9 mouse cellular contexts compared by ENCODE assay signal in the genomic region with DNA sequence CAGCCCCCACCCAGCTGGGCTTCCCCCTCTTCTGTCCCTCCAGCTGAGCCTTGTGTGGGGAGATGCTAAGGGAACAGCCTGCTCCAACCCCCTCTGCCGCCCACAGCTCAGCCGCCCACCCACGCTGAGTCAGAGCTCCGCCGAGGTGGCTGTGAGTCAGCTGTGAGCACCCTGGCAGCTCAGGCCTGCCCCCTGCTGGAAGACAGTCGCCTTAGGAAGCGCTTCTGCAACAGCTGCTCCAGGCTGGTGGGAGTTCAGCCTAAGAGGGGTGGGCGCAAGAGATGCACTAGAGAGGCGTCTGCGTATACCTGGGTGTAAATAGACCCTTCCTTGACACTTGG. TPM values are rescaled to one million over a fixed set of nuclear protein-coding genes. Genes with fewer than 3 reads are reported as not detected.
A peak's percentile ranks its signal among the peaks of the same experiment; 100 is the strongest.
DNase-seq lines count a peak whose midpoint lies in the region; ATAC-seq and TF ChIP-seq lines count a peak whose summit lies in the region.
"Had no signal": no experiment of that assay in that cellular context is flagged by ENCODE, and none has a peak within 500 bp of the region (broad histone marks: within the 10 kb centered on the region; RNA-seq: fewer than 3 reads in every experiment).

No protein-coding gene starts in this region.

- H3K9me3 ChIP-seq in heart, embryonic 13.5 days = no peaks in the 10 kb centered on the region
- H3K9me3 ChIP-seq in kidney, postnatal 0 days (replicated peaks; ENCODE audit: low read length) = no peaks in the 10 kb centered on the region
- no peaks in the 10 kb centered on the region for H3K9me3 ChIP-seq in liver, embryonic 13.5 days (replicated peaks)
- H3K9me3 ChIP-seq in neural tube, embryonic 11.5 days (ENCODE audit: control insufficient read depth, low read length) = no peaks in the 10 kb centered on the region
- no peaks in the 10 kb centered on the region for H3K9me3 ChIP-seq in stomach, embryonic 16.5 days (replicated peaks; ENCODE audit: control insufficient read depth, low read length)

- peaks cover 4% of the 10 kb centered on the region for H3K79me3 ChIP-seq in C2C12 (ENCODE audit: low read depth)

- no peak overlapping the region for H3ac ChIP-seq in C2C12 (ENCODE audit: control insufficient read depth, insufficient read length, low read depth)

- peaks cover 36% of the 10 kb centered on the region for H3K4me1 ChIP-seq in bone marrow macrophage, adult 2 months (ENCODE audit: control insufficient read depth, insufficient read depth, low read length)
- peaks cover 37% of the 10 kb centered on the region for H3K4me1 ChIP-seq in heart, embryonic 13.5 days
- peaks cover 20% of the 10 kb centered on the region for H3K4me1 ChIP-seq in kidney, postnatal 0 days (replicated peaks; ENCODE audit: insufficient read depth, low read length)
- H3K4me1 ChIP-seq in liver, embryonic 13.5 days (replicated peaks) = peaks cover 7% of the 10 kb centered on the region
- H3K4me1 ChIP-seq in neural tube, embryonic 11.5 days (ENCODE audit: control insufficient read depth, insufficient read depth, low read length) = peaks cover 15% of the 10 kb centered on the region; the same call in 1 of the 2 replicates
- peaks cover 32% of the 10 kb centered on the region for H3K4me1 ChIP-seq in stomach, embryonic 16.5 days (ENCODE audit: control insufficient read depth, insufficient read depth, low read length)

- peak overlapping the region; percentile 56; the same call in 1 of the 2 replicates for H3K9ac ChIP-seq in heart, embryonic 13.5 days
- H3K9ac ChIP-seq in kidney, postnatal 0 days (ENCODE audit: low read depth, low read length) = no peak overlapping the region
- peak overlapping the region; percentile 29; the same call in 1 of the 2 replicates for H3K9ac ChIP-seq in liver, embryonic 13.5 days
- H3K9ac ChIP-seq in neural tube, embryonic 11.5 days (ENCODE audit: low read length) = no peak overlapping the region; the same call in 1 of the 2 replicates
- H3K9ac ChIP-seq in stomach, embryonic 16.5 days (ENCODE audit: low read length) = peak overlapping the region; percentile 38; the same call in 1 of the 2 replicates

- H3K4me3 ChIP-seq in C2C12 (ENCODE audit: insufficient read depth, poor library complexity, severe bottlenecking) = no peak overlapping the region
- H3K4me3 ChIP-seq in bone marrow macrophage, adult 2 months (ENCODE audit: insufficient read depth, low read length) = peak overlapping the region; percentile 21; the same call in 1 of the 2 replicates
- no peak overlapping the region for H3K4me3 ChIP-seq in heart, embryonic 13.5 days
- no peak overlapping the region for H3K4me3 ChIP-seq in kidney, postnatal 0 days (replicated peaks; ENCODE audit: low read depth, low read length)
- H3K4me3 ChIP-seq in liver, embryonic 13.5 days (replicated peaks) = no peak overlapping the region
- H3K4me3 ChIP-seq in neural tube, embryonic 11.5 days (ENCODE audit: low read depth, low read length) = no peak overlapping the region
- H3K4me3 ChIP-seq in stomach, embryonic 16.5 days (replicated peaks; ENCODE audit: low read length) = no peak overlapping the region
- H3K4me3 ChIP-seq: erythroblast, embryonic 14.5 days had no signal

- TF ChIP-seq CTCF in C2C12 (IDR thresholded peaks at IDR 0.05; ENCODE audit: control insufficient read depth, insufficient read depth, insufficient read length) = peak; percentile 97
- peak; percentile 72 for TF ChIP-seq CTCF in bone marrow macrophage, adult 2 months (IDR thresholded peaks at IDR 0.05; ENCODE audit: low read depth, low read length)
- TF ChIP-seq CTCF in kidney, postnatal 0 days (IDR thresholded peaks at IDR 0.05; ENCODE audit: low read depth) = peak; percentile 98

- H3K4me2 ChIP-seq in heart, embryonic 13.5 days = peak overlapping the region; percentile 47
- 0 out of 2 replicates have a peak overlapping the region, but pooled peaks have one; percentile 10 for H3K4me2 ChIP-seq in kidney, postnatal 0 days (ENCODE audit: low read length)
- no peak overlapping the region for H3K4me2 ChIP-seq in liver, embryonic 13.5 days
- H3K4me2 ChIP-seq in neural tube, embryonic 11.5 days (ENCODE audit: low read depth) = no peak overlapping the region
- H3K4me2 ChIP-seq in stomach, embryonic 16.5 days (ENCODE audit: low read depth, low read length) = 0 out of 2 replicates have a peak overlapping the region, but pooled peaks have one; percentile 20

- peak; percentile 95 for DNase-seq in kidney, postnatal 0 days (ENCODE audit: low spot score)
- DNase-seq in liver, embryonic 13.5 days = peak; percentile 55
- peak; percentile 91 for DNase-seq in neural tube, embryonic 11.5 days (ENCODE audit: low spot score)

- no peak for TF ChIP-seq POLR2A in bone marrow macrophage, adult 2 months (IDR thresholded peaks at IDR 0.05; ENCODE audit: borderline replicate concordance, low read depth, low read length)

- H3K36me3 ChIP-seq in C2C12 (ENCODE audit: control insufficient read depth, insufficient read depth) = peaks cover 73% of the 10 kb centered on the region
- H3K36me3 ChIP-seq in heart, embryonic 13.5 days = peaks cover 27% of the 10 kb centered on the region
- H3K36me3 ChIP-seq in kidney, postnatal 0 days (ENCODE audit: insufficient read depth, low read length) = peaks cover 20% of the 10 kb centered on the region
- H3K36me3 ChIP-seq in liver, embryonic 13.5 days = peaks cover 11% of the 10 kb centered on the region
- no peaks in the 10 kb centered on the region for H3K36me3 ChIP-seq in neural tube, embryonic 11.5 days (ENCODE audit: control insufficient read depth, insufficient read depth, low read length)
- H3K36me3 ChIP-seq in stomach, embryonic 16.5 days (ENCODE audit: control insufficient read depth, insufficient read depth, low read length) = peaks cover 7% of the 10 kb centered on the region; the same call in 1 of the 2 replicates

- WGBS in heart, embryonic 13.5 days = 9% methylated on average over 10 of the region's 10 CpGs
- 12% methylated on average over 10 of the region's 10 CpGs for WGBS in kidney, postnatal 0 days
- WGBS in liver, embryonic 13.5 days (ENCODE audit: insufficient replicate concordance) = 6% methylated on average over 10 of the region's 10 CpGs
- WGBS in neural tube, embryonic 11.5 days = 26% methylated on average over 10 of the region's 10 CpGs
- 5% methylated on average over 10 of the region's 10 CpGs for WGBS in stomach, embryonic 16.5 days

- peak; percentile 46 for ATAC-seq in erythroid progenitor cell, adult 5-6 weeks (replicated peaks; ENCODE audit: low FRiP score, poor library complexity, severe bottlenecking)
- ATAC-seq in heart, embryonic 13.5 days (ENCODE audit: extremely low read depth, insufficient number of reproducible peaks, low FRiP score, low TSS enrichment) = no peak
- ATAC-seq in kidney, postnatal 0 days (replicated peaks; ENCODE audit: low FRiP score, low read depth) = peak; percentile 72
- ATAC-seq in liver, embryonic 13.5 days (ENCODE audit: low read depth) = peak; percentile 45; the same call in 1 of the 2 replicates
- peak; percentile 69; the same call in 1 of the 2 replicates for ATAC-seq in neural tube, embryonic 11.5 days (ENCODE audit: insufficient read depth, low FRiP score, low TSS enrichment)
- ATAC-seq in stomach, embryonic 16.5 days (ENCODE audit: insufficient read depth, low FRiP score) = peak; percentile 79

- no peaks in the 10 kb centered on the region for H3K27me3 ChIP-seq in C2C12 (ENCODE audit: control insufficient read depth, insufficient read depth, insufficient read length)
- H3K27me3 ChIP-seq in heart, embryonic 13.5 days (replicated peaks) = no peaks in the 10 kb centered on the region
- no peaks in the 10 kb centered on the region for H3K27me3 ChIP-seq in kidney, postnatal 0 days (ENCODE audit: insufficient read depth, low read length)
- H3K27me3 ChIP-seq in liver, embryonic 13.5 days = no peaks in the 10 kb centered on the region
- H3K27me3 ChIP-seq in neural tube, embryonic 11.5 days (ENCODE audit: control insufficient read depth, insufficient read depth, low read length) = no peaks in the 10 kb centered on the region
- no peaks in the 10 kb centered on the region for H3K27me3 ChIP-seq in stomach, embryonic 16.5 days (ENCODE audit: control insufficient read depth, insufficient read depth, low read length)

- no peak overlapping the region for H3K27ac ChIP-seq in bone marrow macrophage, adult 2 months (ENCODE audit: insufficient read depth, low read depth, low read length)
- 0 out of 2 replicates have a peak overlapping the region, but pooled peaks have one; percentile 25 for H3K27ac ChIP-seq in heart, embryonic 13.5 days (replicated peaks)
- no peak overlapping the region; the same call in 1 of the 2 replicates for H3K27ac ChIP-seq in kidney, postnatal 0 days
- H3K27ac ChIP-seq in liver, embryonic 13.5 days = no peak overlapping the region
- H3K27ac ChIP-seq in neural tube, embryonic 11.5 days (ENCODE audit: low read depth, low read length) = no peak overlapping the region
- peak overlapping the region; percentile 78 for H3K27ac ChIP-seq in stomach, embryonic 16.5 days (ENCODE audit: low read length)

- peaks cover 33% of the 10 kb centered on the region for H3K79me2 ChIP-seq in C2C12 (ENCODE audit: control insufficient read depth, insufficient read depth)

RNA-seq across cellular contexts. Expression of gene Baiap2, which starts 48.7 kb away (rescaled TPM):
- 41.5 TPM for polyA plus RNA-seq in C2C12 (2012; fragmentation: generic; extraction: Trizol)
- polyA plus RNA-seq in bone marrow macrophage, adult 2 months (2012; ENCODE audit: insufficient read depth, insufficient read length, missing spikeins) = 38.5 and 41.8 TPM in 2 replicates
- 1.3 and 1.4 TPM in 2 replicates for total RNA-seq in erythroid progenitor cell, adult 5-6 weeks (2015; ENCODE audit: low replicate concordance)
- 3.2 and 5.3 TPM in 2 replicates for total RNA-seq in erythroid progenitor cell, adult 5-6 weeks (2017; ENCODE audit: low replicate concordance)
- polyA plus RNA-seq in heart, embryonic 13.5 days (2015; fragmentation: Nextera tagmentation; extraction: Ambion mirVana) = 12.3 and 12.4 TPM in 2 replicates
- polyA plus RNA-seq in kidney, postnatal 0 days (2015; fragmentation: Nextera tagmentation; extraction: Ambion mirVana) = 21.4 and 23.8 TPM in 2 replicates
- polyA plus RNA-seq in liver, embryonic 13.5 days (2015; fragmentation: Nextera tagmentation; extraction: Ambion mirVana) = 5.1 and 5.5 TPM in 2 replicates
- polyA plus RNA-seq in neural tube, embryonic 11.5 days (2014; fragmentation: Nextera tagmentation; extraction: Ambion mirVana) = 11.9 and 12.6 TPM in 2 replicates
- 41.4 and 52.6 TPM in 2 replicates for polyA plus RNA-seq in stomach, embryonic 16.5 days (2015; fragmentation: Nextera tagmentation; extraction: Ambion mirVana)

RNA-seq across cellular contexts. Expression of gene Aatk, which starts 55.7 kb away (rescaled TPM):
- not detected for polyA plus RNA-seq in C2C12 (2012; fragmentation: generic; extraction: Trizol)
- 9.5 and 9.9 TPM in 2 replicates for polyA plus RNA-seq in bone marrow macrophage, adult 2 months (2012; ENCODE audit: insufficient read depth, insufficient read length, missing spikeins)
- total RNA-seq in erythroid progenitor cell, adult 5-6 weeks (2015; ENCODE audit: low replicate concordance) = 0.84 and 1.4 TPM in 2 replicates
- total RNA-seq in erythroid progenitor cell, adult 5-6 weeks (2017; ENCODE audit: low replicate concordance) = 0.26 and 0.53 TPM in 2 replicates
- polyA plus RNA-seq in heart, embryonic 13.5 days (2015; fragmentation: Nextera tagmentation; extraction: Ambion mirVana) = 0.33 and 0.55 TPM in 2 replicates
- polyA plus RNA-seq in kidney, postnatal 0 days (2015; fragmentation: Nextera tagmentation; extraction: Ambion mirVana) = 1.4 TPM in 2 replicates
- polyA plus RNA-seq in liver, embryonic 13.5 days (2015; fragmentation: Nextera tagmentation; extraction: Ambion mirVana) = 0.32 and 0.39 TPM in 2 replicates
- polyA plus RNA-seq in neural tube, embryonic 11.5 days (2014; fragmentation: Nextera tagmentation; extraction: Ambion mirVana) = 3.0 and 5.1 TPM in 2 replicates
- polyA plus RNA-seq in stomach, embryonic 16.5 days (2015; fragmentation: Nextera tagmentation; extraction: Ambion mirVana) = 1.9 and 3.3 TPM in 2 replicates

Comparison
In these comparisons a context has a peak if more than half of its experiments do, and no peak if none do; other contexts are left out.
1. H3K27ac ChIP-seq: peak in heart, embryonic 13.5 days (single experiment) and stomach, embryonic 16.5 days (single experiment); none in bone marrow macrophage, adult 2 months (single experiment), kidney, postnatal 0 days (single experiment), liver, embryonic 13.5 days (single experiment) and neural tube, embryonic 11.5 days (single experiment).
2. H3K4me2 ChIP-seq: peak in heart, embryonic 13.5 days (single experiment), kidney, postnatal 0 days (single experiment) and stomach, embryonic 16.5 days (single experiment); none in liver, embryonic 13.5 days (single experiment) and neural tube, embryonic 11.5 days (single experiment).
3. H3K9ac ChIP-seq: peak in heart, embryonic 13.5 days (single experiment), liver, embryonic 13.5 days (single experiment) and stomach, embryonic 16.5 days (single experiment); none in kidney, postnatal 0 days (single experiment) and neural tube, embryonic 11.5 days (single experiment).
4. Peak in every context shown above with its lines, with median percentiles within 50 percentile points of each other: CTCF ChIP-seq and DNase-seq.